Mouse (Mus musculus) kidney, postnatal 25 days (tissue): ENCODE results near the gene Dnajb1.
"Not testable (repeated sequence)": the region's sequence is repeated elsewhere in the genome, so short reads cannot be mapped to it uniquely, and the experiment has no call there.

Experiments used
- DNase-seq, 2 experiments: peaks; one replicate each; pipeline ENCODE4 v3.0.0; 2021; ENCODE audit warnings: mixed read lengths in 2 of 2

Gene Dnajb1

DNA sequence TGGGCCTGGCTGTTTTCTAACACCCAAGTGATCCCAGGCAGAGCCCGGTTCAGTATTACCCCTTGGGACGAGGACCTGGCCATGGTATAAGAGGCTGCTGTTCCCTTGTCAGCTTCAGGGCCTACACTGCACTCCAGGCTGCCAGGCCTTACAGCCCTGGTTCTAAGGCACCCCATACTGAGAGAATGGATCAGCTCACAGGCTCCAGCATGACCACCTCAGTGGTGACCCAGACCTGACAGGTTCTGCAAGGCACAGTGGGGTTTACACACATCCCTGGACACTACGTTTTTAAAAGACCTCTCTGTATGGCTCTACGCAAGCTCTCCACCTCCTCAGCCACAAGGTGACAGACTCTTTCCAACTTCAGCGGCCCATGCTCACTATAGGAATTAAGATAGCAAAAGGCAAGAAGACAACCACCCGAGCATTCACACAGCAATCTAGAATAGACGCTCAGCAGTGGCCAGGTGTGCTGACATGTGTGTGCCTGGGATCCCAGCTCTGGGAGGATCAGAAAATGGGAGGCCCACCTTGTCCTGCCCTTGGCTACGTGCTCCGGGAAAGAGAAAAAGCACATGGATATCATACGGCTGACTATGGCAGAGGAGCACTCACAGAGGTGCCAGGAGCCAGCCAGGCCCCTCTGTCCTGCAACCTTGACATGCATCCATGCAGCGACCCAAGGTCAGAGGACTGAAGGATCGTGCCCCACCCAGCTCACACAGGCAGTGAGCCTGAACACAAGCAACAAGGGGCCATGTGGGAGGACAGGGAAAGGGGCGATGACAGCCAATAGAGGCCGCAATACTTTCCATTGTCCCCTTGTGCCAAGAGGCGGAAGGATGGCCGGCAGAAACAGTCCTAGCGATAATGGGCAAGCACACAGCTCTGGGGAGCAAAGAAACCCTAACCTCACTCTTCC, 29.6 kb upstream of the Dnajb1 start:
- DNase-seq: peak; percentile 7 to 50

DNA sequence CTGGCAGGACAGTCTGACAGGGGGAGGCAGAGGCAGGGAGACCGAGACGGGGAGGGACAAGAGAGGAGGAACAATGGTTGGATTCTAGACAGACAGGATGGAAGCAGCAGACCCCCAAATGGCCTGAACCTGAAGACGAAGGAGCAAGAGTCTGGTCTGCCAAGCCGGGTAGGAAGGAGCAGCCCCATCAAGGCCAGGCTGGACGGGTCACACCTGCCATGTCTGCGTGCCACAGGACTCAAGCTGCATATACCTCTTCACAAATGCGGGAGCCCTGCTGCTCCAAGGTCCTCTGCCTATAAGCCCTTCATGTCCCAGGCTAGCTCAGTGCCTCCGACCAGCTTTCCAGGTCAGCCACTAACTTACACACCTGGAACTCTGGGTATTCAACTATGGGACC, 28.3 kb upstream of the Dnajb1 start:
- no peak for DNase-seq

DNA sequence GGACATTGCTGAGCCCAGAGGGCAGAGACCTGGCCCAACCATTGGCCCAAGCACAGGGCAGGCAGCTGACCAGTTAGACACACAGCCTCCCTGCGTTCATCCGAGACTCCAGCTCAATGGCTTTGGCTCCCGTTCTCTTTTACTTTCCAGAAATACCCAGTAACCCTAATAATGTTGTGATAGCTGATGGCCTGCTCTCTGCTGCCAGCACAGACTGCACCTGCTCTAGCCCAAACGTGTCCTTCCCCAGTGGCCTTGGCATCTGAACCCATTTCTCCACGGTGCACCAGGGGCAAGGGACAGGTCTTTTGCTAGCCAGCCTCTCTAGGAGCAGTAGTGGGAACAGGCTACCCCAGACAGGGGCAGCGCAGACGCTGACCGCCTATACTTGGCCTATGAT, 27.2 kb upstream of the Dnajb1 start:
- peak in 1 of 2 experiments; percentile 42 for DNase-seq

DNA sequence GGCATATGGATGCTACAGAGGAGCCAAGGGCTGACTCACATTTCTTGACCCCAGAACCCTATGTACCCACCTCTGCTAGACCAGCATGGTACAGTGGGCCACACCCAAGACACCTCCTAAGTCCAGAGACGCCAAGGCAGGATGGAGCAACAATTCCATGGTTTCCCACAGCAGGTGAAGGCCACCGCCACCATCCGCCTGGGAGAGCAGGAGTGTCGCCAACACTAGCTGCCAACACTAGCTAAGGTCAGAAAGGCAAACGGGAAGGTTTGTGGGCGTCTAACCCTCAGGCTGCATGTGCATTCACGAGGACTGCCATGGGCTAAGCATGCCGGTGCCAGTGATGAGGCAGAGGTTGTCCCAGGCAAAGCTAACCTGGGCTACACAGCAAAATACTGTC, 25.8 kb upstream of the Dnajb1 start:
- DNase-seq: peak in 1 of 2 experiments; percentile 40

DNA sequence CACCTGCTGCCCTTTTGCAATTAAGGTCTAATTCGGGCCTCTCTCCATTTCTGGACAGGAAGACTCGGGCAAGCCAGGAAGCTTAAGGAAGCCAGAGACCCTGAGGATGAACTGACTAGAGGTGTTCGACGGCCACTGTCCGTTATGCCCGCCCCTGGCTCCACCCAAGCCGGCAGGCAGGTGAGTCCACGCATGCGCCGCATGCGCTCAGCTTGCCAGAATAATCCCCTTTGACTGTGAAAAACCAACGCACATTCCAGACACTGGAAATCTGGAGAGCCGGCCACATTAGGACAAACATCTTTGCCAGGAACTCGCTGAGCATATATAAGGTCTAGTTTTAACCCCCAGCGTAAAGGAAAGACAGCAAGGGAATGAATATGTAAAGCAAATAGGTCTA, 24.8 kb upstream of the Dnajb1 start:
- no peak for DNase-seq

DNA sequence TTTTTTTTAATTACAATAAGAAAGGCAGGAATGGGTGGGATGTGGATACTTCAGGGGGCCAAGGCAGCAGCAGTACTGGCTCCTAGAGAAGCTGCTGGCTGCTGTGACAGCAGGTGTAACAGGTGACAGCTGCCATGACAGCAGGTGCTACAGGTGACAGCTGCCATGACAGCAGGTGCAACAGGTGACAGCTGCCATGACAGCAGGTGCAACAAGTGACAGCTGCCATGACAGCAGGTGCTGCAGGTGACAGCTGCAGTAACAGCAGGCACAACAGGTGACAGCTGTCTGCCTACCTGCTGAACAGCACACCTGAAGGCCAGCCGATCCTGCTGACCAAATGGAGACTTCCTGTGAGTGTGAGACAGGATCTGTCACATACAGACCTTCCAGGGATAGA, 23.2 kb upstream of the Dnajb1 start:
- no peak for DNase-seq

DNA sequence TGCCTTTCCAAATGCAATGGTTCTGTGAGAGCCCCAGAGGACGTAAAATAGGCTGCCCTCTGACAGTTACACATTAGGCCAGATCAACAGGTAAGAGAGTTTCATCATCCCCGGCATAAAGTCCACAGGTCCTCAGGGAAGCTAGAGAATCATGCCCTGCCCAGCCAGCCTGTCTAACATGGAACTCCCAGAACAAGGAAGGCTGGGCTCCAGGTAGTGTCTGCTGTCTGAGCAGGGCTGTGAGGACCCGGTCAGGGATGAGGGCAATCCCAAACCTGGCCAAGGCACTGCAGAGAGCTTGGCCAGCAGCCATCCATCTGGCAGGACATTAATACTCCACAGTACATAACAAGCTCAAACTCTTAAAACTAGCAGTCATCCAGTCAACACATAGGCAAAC, 22.7 kb upstream of the Dnajb1 start:
- DNase-seq: peak; percentile 60 to 81

DNA sequence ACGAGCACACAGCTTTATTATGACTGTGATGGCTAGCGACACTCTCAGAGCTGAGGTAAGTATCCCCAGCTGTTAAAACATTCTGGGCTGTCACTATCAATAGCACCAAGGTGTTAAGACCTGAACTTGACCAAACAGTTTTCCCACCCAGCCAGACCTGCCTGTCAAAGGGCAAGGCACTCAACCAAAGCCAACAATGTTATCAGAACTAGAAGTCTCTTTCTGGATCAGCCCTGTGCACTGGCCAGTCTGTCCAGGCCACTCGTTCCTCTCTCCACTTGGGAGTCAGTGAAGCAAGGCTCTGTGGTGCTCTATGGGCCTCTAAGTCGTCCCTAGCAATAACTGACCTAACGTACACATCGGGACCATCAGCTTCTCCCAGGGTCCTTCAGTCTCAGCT, 20.3 kb upstream of the Dnajb1 start:
- no peak for DNase-seq

DNA sequence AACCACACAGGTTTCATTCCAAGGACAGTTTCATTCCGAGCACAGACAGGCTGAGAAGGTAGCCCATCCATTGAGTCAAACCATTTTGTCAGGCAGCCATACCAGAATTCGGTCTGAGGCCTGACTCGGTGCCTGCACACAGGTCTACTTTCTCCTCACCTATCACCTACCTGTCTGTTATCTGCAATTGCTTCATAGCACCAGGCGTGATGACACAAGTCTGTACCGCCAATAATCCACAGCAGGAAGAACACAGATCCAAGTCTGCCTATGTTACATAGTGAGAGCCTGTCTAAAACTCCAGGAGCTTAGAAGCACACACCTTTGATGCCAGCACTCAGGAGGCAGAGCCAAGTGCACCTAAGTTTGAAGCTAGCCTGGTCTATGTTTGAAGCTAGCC, 19.1 kb upstream of the Dnajb1 start:
- DNase-seq: no peak

DNA sequence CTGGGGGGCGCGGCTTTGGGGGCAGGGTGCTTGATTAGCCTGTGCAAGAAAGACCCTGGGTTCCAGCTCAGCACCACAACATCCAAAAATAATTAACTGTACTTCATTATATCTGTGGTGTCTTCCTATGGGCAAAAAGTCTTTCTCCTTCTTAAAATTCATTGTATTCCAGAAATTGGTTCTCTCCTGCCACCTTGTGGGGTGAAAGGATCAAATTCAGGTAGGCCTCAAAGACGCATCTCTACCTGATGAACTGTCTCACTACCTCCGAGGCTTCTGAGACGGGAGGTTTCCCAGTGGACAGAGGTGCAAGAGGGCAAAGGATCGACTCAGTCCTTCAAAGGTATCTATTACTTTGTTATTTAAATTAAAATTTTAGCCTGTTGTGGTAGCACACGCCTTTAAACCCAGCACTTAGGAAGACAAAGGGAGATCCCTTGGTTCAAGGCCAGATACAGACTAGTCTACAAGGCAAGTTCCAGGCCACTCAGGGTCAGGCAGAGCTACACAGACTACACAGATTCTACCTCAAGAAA, 17.4 kb upstream of the Dnajb1 start:
- DNase-seq: no peak

DNA sequence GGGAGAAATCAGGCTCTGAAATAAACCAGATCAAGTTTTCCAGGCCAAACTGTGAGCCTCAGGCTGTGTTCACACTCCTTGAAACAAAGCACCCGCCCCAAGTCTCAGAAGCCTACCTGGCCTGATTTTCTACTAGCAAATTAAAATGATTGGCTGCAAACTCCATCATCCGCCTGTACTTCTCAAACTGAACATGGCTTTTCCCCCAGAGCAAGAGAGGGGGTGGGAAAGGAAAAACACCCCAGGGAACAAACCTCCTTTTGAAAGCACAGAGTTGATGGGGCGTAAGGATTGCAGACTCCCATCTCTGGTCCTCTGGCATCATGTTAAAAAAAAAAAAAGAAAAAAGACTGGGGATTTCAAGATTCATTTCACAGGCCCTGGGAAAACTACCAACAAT, 15.3 kb upstream of the Dnajb1 start:
- no peak for DNase-seq

DNA sequence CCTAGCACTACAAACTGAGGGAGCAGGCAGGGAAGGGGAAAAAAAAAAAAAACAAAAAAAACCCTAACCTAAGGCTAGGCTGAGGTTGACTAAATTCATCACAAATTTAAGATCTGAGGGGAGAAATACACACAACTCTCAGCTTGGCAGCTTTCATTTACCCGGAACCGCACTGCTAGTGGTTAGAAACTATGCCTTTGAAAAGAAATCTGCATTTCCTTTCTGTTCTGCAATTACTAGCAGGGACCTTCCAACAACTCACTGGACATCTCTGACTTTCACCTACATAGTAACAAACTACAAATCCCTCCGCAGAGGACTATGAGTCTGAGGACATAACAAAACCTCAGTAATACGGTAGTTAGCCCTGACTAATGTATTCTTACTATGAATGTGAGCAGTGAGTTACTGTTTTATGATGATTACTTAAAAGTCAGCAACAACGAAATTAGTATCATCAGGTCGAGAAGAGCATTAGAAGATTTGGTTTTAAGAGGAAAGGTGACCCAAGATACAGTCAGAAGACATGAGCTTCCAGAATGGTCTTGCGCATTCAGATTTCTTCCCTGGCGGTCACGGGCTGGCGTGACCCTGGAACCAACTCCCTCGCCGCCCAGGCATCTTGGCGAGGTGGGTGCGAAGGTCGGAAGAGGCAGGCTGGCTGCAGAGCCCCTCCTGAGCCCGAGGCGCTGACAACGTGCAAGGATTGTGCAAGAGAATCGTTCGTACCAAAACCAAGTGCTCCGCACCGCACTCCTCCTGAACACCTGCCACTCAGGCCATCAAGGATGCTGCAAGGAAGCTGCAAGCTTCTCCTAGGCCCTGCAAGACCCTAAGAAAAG, 14.4 kb upstream of the Dnajb1 start:
- peak in 1 of 2 experiments; percentile 83 for DNase-seq

DNA sequence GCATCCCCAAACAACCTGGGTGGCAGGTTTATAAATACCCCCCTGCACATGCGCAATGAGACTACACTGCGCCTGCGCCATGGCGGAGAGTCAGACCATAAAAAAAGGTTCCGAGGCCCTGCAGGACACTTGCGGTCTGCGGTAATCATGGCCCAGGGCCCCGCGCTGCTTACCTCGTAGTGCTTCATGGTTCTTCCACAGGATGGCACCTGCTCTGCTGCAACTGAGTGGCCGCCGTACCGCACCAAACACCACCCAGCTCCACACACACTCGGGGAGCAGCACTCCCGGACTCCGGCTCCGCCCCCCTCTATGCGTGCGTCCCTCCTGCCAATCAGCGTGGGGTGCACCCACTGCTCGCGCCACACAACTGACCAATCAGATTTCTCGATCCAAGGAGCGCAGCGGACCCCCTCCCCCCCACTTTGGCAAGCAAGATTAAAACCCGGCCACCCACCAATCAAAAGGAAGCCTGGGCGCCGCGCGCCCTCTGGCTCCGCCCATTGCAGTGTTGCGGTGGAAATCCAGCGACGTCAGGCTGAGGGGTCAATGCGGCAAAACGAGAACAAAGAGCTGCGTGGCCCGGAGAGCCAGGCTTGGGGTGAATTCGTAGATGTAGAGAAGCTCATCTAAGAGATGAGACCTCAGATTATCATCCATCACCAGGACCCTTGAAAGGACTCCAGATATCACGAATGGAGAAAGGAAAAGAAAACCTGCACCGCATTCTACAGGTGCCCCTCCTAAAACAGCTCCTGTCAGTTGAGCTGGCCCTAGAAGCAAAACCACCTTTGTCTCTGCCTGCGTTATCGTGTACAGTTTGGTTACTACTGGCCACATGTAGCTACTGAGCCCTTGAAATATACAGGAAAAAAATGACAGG, 13.6 kb upstream of the Dnajb1 start:
- peak; percentile 98 to 99 for DNase-seq

DNA sequence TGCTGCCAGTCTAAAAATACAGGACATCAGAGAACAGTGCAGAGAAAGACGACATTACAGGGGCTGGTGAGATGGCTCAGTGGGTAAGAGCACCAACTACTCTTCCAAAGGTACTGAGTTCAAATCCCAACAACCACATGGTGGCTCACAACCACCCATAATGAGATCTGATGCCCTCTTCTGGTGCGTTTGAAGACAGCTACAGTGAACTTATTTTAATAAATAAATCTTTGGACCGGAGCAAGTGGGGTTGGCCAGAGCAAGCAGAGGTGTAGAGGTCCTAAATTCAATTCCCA, 13.0 kb upstream of the Dnajb1 start:
- not testable (repeated sequence) for DNase-seq

DNA sequence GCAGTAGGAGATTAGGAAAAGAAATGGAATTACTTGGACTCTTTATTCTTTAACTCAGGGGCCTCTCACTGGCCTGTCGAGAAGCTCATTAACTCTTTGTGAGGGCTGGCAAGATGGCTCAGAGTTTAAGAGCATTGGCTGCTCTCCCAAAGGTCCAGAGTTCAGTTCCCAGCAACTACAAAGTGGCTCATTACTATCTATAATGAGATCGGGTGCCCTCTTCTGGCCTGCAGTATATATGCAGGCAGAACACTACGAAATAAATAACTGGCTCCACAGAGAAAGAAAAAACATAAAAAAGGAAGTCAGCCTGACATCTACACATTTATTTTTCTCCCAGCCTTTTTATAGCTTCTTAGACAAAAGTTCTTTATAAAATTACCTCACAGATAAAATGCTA, 11.6 kb upstream of the Dnajb1 start:
- DNase-seq: peak; percentile 64 to 66

DNA sequence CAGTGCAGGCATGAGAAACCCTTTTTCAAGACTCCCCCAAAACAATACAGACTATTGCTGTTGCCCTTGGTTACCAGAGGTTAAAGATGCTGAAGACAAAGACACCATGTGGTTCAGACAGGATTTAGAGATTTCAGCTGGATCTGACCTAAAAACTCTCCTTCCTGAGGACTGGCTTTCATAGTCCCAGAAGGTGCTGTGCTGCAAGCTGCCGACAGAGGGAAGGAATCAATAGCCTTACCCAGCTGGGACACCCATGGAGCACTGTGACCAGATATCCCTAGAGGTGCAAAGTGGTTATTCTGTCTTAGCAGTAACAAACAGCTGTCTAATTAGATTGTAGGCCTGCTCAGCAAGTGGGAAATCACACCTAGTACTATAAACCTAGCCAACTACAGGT, 9.8 kb upstream of the Dnajb1 start:
- DNase-seq: no peak

DNA sequence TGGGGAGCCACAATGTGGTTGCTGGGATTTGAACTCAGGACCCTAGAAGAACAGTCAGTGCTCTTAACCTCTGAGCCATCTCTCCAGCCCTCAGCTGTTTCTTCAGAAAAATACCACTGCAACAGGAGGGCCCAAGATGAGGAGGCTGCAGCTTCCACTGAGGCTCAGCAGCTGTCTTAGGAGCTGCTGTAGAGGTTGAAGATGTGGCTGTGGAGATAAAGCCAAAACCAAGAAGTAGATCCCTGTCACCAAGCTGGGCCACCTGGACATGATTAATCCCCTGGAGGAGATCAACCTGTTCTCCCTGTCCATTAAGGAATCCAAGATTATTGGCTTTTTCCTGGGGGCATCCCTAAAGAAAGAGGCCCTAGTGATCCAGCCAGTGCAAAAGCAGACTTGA, 8.2 kb upstream of the Dnajb1 start:
- no peak for DNase-seq

DNA sequence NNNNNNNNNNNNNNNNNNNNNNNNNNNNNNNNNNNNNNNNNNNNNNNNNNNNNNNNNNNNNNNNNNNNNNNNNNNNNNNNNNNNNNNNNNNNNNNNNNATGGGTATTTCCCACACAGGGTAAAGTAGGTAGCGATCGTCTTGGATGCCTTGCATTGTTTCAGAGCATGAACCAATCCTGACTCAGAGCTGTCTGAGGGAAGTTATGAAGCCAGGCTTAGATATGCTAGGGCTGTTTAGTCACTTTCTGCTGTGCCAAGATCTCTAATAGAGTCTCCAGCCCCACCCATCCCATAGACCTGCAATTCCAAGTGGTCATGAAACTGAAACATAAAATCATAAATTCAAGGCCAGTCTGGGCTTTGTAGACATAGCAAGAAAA, 5.4 kb upstream of the Dnajb1 start:
- DNase-seq: no peak

DNA sequence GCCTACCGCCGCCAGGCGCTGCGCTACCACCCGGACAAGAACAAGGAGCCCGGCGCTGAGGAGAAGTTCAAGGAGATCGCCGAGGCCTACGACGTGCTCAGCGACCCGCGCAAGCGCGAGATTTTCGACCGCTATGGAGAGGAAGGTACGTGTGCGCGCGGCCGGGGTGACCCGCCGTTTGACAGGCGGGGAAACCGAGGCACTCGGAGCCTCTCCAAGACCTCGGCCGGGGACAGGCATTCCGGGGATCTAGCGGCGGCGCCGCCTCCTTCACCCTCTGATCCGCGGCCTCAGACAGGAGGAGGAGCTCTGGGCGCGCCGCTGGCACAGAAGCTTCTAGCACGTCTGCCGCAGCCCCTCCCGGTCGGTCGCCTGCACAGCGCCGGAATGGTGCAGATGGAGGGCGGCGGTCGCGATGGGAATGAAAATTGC, 421 bp downstream of the Dnajb1 start:
- DNase-seq: peak; percentile 88 to 93

DNA sequence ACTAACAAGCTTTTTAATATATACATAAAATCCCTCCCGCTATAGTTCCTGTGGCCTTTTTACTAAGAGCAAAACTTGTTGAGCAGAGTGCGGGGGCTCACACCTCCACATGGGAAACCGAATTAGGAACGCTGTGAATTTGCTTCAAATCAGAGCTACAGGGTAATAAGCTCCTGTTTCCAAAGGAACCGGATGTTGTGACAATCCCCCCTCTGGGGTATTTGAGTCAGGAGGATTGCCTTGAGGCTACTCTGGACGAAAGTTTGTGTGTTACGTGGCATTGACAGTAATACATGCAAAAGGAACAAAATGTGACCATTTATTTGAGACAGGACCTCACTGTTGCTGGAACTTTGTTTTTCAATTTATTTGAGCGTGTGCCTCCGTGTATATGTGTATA, 1.1 kb downstream of the Dnajb1 start:
- no peak for DNase-seq

DNA sequence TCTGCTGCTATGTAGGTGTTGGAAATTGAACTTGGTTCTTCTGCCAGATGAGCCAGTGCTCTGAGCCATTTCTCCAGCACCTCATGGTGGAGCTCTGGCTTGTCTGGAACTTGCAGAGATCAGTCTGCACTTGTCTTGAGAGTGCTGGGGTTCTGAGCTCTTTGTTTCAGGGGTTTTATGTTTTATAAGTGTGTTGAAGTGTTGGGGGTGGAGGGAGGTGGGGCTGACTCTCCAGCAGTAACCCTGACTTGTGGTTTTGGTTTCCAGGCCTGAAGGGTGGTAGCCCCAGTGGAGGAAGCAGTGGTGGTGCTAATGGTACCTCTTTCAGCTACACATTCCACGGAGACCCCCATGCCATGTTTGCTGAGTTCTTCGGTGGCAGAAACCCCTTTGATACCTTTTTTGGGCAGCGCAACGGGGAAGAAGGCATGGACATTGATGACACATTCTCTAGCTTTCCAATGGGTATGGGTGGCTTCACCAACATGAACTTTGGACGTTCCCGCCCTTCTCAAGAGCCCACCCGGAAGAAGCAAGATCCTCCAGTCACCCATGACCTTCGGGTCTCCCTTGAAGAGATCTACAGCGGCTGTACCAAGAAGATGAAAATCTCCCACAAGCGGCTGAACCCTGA, 1.7 kb downstream of the Dnajb1 start:
- DNase-seq: no peak

DNA sequence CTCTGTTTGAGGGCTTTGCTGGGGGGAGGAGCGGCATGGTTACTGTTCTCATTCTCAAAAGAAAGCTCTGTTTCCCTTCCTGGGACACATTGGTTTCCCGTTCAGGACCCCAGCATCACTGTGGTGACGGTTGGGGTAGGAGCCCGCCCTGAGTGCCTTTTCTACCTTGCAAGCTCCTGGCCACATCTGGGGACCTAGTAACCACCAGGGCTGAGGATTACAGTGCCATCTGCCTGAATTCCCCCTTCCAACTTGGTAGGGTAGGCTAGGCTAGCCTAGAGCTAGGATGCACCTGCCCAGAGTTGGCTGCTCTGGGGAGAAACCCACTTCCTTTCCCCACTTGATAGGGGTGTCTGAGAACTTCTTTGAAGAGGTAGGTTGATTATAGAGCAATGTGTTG, 3.9 kb downstream of the Dnajb1 start:
- DNase-seq: no peak
